ENCODE assay signal across 8 mouse cellular contexts in genomic region chr4:155065970-155066833, GRCm38 (mm10). TPM values are rescaled to one million over a fixed set of nuclear protein-coding genes. Genes with fewer than 3 reads are reported as not detected.
A peak's percentile ranks its signal among the peaks of the same experiment; 100 is the strongest.
DNase-seq lines count a peak whose midpoint lies in the region; ATAC-seq and TF ChIP-seq lines count a peak whose summit lies in the region.

No protein-coding gene starts in this region.

- no peak for TF ChIP-seq POLR2A in lung, adult 2 months (IDR thresholded peaks at IDR 0.05; ENCODE audit: borderline replicate concordance, extremely low read depth, low read depth, low read length)

- peaks cover 27% of the 10 kb centered on the region for H3K36me3 ChIP-seq in ES-E14 (ENCODE audit: control insufficient read depth, insufficient read depth, low read length, poor library complexity, severe bottlenecking)
- peaks cover 33% of the 10 kb centered on the region for H3K36me3 ChIP-seq in forebrain, embryonic 14.5 days (ENCODE audit: control insufficient read depth, insufficient read depth, low read length)

- peak; percentile 41; the same call in 1 of the 2 replicates for TF ChIP-seq CTCF in lung, adult 2 months (IDR thresholded peaks at IDR 0.05; ENCODE audit: insufficient read depth, low read length)

- peak; percentile 95 for DNase-seq in ES-E14 (ENCODE audit: low read depth, low spot score)
- peak; percentile 89 for DNase-seq in cerebellum, adult 11 months
- DNase-seq in forebrain, embryonic 14.5 days (ENCODE audit: low spot score), result peak; percentile 97
- DNase-seq in heart, postnatal 25 days (ENCODE audit: low spot score), result peak; percentile 58
- peak; percentile 89 to 97 for DNase-seq in layer of hippocampus, adult 18-20 months (ENCODE audit: low spot score in 2 of 2)
- DNase-seq in lung, adult 2 months, result peak; percentile 83
- peak; percentile 57 to 69 for DNase-seq in thymus, adult 18-20 months

- intact Hi-C loops in heart, postnatal 25 days (cut with DNase I), result loop anchor here (1.0 to 2.0 kb wide), 3 partner anchors 85 to 185 kb away; no protein-coding TSS in a partner anchor

- peaks cover 0 to 9% of the 10 kb centered on the region in 2 experiments; a peak in 2 of 4 replicates for H3K4me1 ChIP-seq in ES-E14 (ENCODE audit: control insufficient read depth in 2 of 2, insufficient read depth in 2 of 2, low read length in 2 of 2, poor library complexity in 1 of 2)
- H3K4me1 ChIP-seq in forebrain, embryonic 14.5 days (ENCODE audit: control insufficient read depth, insufficient read depth, low read length), result peaks cover 10% of the 10 kb centered on the region
- H3K4me1 ChIP-seq in lung, adult 2 months (ENCODE audit: control insufficient read depth, insufficient read depth, low read length), result peaks cover 8% of the 10 kb centered on the region; the same call in 1 of the 2 replicates

- ATAC-seq in forebrain, embryonic 14.5 days, result peak; percentile 69
- peak; percentile 45 for ATAC-seq in neutrophil, adult 5-6 weeks (ENCODE audit: extremely low read depth, insufficient number of reproducible peaks, low FRiP score, poor library complexity, severe bottlenecking)

- 8% methylated on average over 15 of the region's 15 CpGs for WGBS in forebrain, embryonic 14.5 days
- 2% methylated on average over 15 of the region's 15 CpGs for WGBS in lung, adult 2 months

- H3K27me3 ChIP-seq in forebrain, embryonic 14.5 days (replicated peaks; ENCODE audit: control insufficient read depth, insufficient read depth, low read length), result no peaks in the 10 kb centered on the region

- H3K4me2 ChIP-seq in forebrain, embryonic 14.5 days (ENCODE audit: low read length), result peak overlapping the region; percentile 86

- peak overlapping the region; percentile 24; the same call in 1 of the 2 replicates for H3K9ac ChIP-seq in ES-E14 (ENCODE audit: insufficient read depth, low read depth, low read length, poor library complexity, severe bottlenecking)
- peak overlapping the region; percentile 33 for H3K9ac ChIP-seq in forebrain, embryonic 14.5 days (ENCODE audit: low read length)

- H3K27ac ChIP-seq in ES-E14 (ENCODE audit: insufficient read depth, low read depth, low read length, poor library complexity, severe bottlenecking), result no peak overlapping the region
- H3K27ac ChIP-seq in forebrain, embryonic 14.5 days (ENCODE audit: low read depth, low read length), result peak overlapping the region; percentile 77

- no peaks in the 10 kb centered on the region for H3K9me3 ChIP-seq in ES-E14 (ENCODE audit: control insufficient read depth, insufficient read depth, low read depth, low read length)
- no peaks in the 10 kb centered on the region for H3K9me3 ChIP-seq in forebrain, embryonic 14.5 days (replicated peaks; ENCODE audit: control insufficient read depth, low read length)

- peak overlapping the region; percentile 44 to 57 for H3K4me3 ChIP-seq in ES-E14 (ENCODE audit: insufficient read depth in 1 of 2, low read depth in 1 of 2, low read length in 2 of 2, poor library complexity in 1 of 2, severe bottlenecking in 1 of 2)
- H3K4me3 ChIP-seq in forebrain, embryonic 14.5 days (ENCODE audit: low read depth, low read length), result peak overlapping the region; percentile 65
- peak overlapping the region; percentile 47 for H3K4me3 ChIP-seq in lung, adult 2 months (replicated peaks; ENCODE audit: extremely low read depth, low read depth, low read length)

- in situ Hi-C loops in ES-E14 (cut with MboI; ENCODE audit: low sequenced_read_pairs in 2 of 2, unreplicated experiment in 2 of 2), result loop anchor here (5.0 to 10.0 kb wide), 2 partner anchors 181 to 184 kb away; no protein-coding TSS in a partner anchor

TF ChIP-seq in ES-E14, 5 proteins besides CTCF, POLR2A, EP300 and RAD21:
- no peak for TF ChIP-seq ZNF384 (IDR thresholded peaks at IDR 0.05; ENCODE audit: low read depth, low read length)
- TF ChIP-seq HCFC1 (IDR thresholded peaks at IDR 0.05; ENCODE audit: borderline replicate concordance, insufficient read depth, low read length), result no peak
- TF ChIP-seq CHD2 (IDR thresholded peaks at IDR 0.05; ENCODE audit: low read depth, low read length), result no peak
- no peak for TF ChIP-seq MAFK (IDR thresholded peaks at IDR 0.05; ENCODE audit: insufficient read depth, low read depth, low read length)
- TF ChIP-seq ZC3H11A (IDR thresholded peaks at IDR 0.05; ENCODE audit: borderline replicate concordance, low read depth, low read length), result peak; percentile 62

RNA-seq across cellular contexts. Expression of gene Pex10, which starts 0.6 kb away (rescaled TPM):
- total RNA-seq in ES-E14 (2012; rRNA removed), result 38.6 and 61.3 TPM in 2 replicates
- 4.2 and 4.9 TPM in 2 replicates for polyA plus RNA-seq in forebrain, embryonic 14.5 days (2014; fragmentation: Nextera tagmentation; extraction: Ambion mirVana)
- 10 to 100 TPM; 23.9 to 25.7 TPM for total RNA-seq in heart, postnatal 25 days (2021)
- total RNA-seq in layer of hippocampus, adult 18-20 months (2021), result 10 to 100 TPM; 21.5 to 22.0 TPM
- polyA plus RNA-seq in lung, adult 2 months (2012; rRNA removed), result 20.8 and 23.7 TPM in 2 replicates
- 14.3 and 17.1 TPM in 2 replicates for total RNA-seq in neutrophil, adult 5-6 weeks (2017)

RNA-seq across cellular contexts. Expression of gene Plch2, which starts 9.6 kb away (rescaled TPM):
- total RNA-seq in ES-E14 (2012; rRNA removed), result 0.94 and 2.5 TPM in 2 replicates
- 6.2 and 7.4 TPM in 2 replicates for polyA plus RNA-seq in forebrain, embryonic 14.5 days (2014; fragmentation: Nextera tagmentation; extraction: Ambion mirVana)
- under 1 TPM in 1 of 2 experiments, not detected in 1; 0.08 TPM for total RNA-seq in heart, postnatal 25 days (2021)
- 100 to 1,000 TPM in 1 of 2 experiments, 10 to 100 TPM in 1; 93.4 to 102 TPM for total RNA-seq in layer of hippocampus, adult 18-20 months (2021)
- polyA plus RNA-seq in lung, adult 2 months (2012; rRNA removed), result 15.1 and 23.9 TPM in 2 replicates
- total RNA-seq in neutrophil, adult 5-6 weeks (2017), result 0.12 TPM in 1 of 2 replicates, not detected in the other

RNA-seq across cellular contexts. Expression of gene Rer1, which starts 20.0 kb away (rescaled TPM):
- total RNA-seq in ES-E14 (2012; rRNA removed), result 161 and 162 TPM in 2 replicates
- polyA plus RNA-seq in forebrain, embryonic 14.5 days (2014; fragmentation: Nextera tagmentation; extraction: Ambion mirVana), result 161 and 163 TPM in 2 replicates
- 10 to 100 TPM; 66.1 to 68.7 TPM for total RNA-seq in heart, postnatal 25 days (2021)
- 10 to 100 TPM; 63.4 to 65.5 TPM for total RNA-seq in layer of hippocampus, adult 18-20 months (2021)
- 76.1 and 85.9 TPM in 2 replicates for polyA plus RNA-seq in lung, adult 2 months (2012; rRNA removed)
- 82.5 and 91.0 TPM in 2 replicates for total RNA-seq in neutrophil, adult 5-6 weeks (2017)

RNA-seq across cellular contexts. Expression of gene Morn1, which starts 20.2 kb away (rescaled TPM):
- 3.4 and 3.9 TPM in 2 replicates for total RNA-seq in ES-E14 (2012; rRNA removed)
- polyA plus RNA-seq in forebrain, embryonic 14.5 days (2014; fragmentation: Nextera tagmentation; extraction: Ambion mirVana), result 7.1 and 10.6 TPM in 2 replicates
- total RNA-seq in heart, postnatal 25 days (2021), result 1 to 10 TPM; 1.1 to 1.3 TPM
- 10 to 100 TPM in 1 of 2 experiments, 1 to 10 TPM in 1; 9.3 to 11.3 TPM for total RNA-seq in layer of hippocampus, adult 18-20 months (2021)
- polyA plus RNA-seq in lung, adult 2 months (2012; rRNA removed), result 14.2 and 15.5 TPM in 2 replicates
- total RNA-seq in neutrophil, adult 5-6 weeks (2017), result 0.74 and 3.4 TPM in 2 replicates

Comparison
In these comparisons a context has a peak if more than half of its experiments do, and no peak if none do; other contexts are left out.
1. RNA of gene Plch2, which starts 9.6 kb away (total RNA-seq): 93.4 to 102 TPM in layer of hippocampus, adult 18-20 months; 0.94 to 2.5 TPM in ES-E14, 0.08 TPM in heart, postnatal 25 days and 0.12 TPM in neutrophil, adult 5-6 weeks; every median in the first group is over 10 times any median in the second.
2. Peak in every context shown above with its lines, with median percentiles within 50 percentile points of each other: DNase-seq and H3K4me3 ChIP-seq.